Comparison of ENCODE assay signal across 27 mouse cellular contexts in the genomic region with DNA sequence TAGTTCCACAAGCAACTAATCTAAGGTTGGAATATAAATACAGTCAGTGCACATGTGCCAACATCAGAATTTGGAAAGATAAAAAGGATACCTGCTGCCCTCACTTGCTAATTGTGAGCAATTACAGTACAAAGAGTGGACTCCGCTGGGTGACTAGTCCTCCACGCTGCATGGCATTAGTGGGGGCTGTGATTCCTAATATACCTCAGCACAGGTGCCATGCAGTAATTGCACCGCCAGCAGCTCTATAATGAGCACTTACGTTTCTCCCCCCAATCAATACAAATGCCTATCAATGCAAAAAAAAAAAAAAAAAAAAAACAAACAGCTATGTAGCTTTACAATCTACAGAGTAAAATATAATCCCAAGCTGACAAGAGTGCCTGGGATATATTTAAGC.
"Had no signal": no experiment of that assay in that cellular context is flagged by ENCODE, and none has a peak within 500 bp of the region (broad histone marks: within the 10 kb centered on the region; RNA-seq: fewer than 3 reads in every experiment).

No protein-coding gene starts in this region.

- H3K4me1 ChIP-seq: heart, embryonic 10.5 days; heart, embryonic 12.5 days; hindbrain, embryonic 10.5 days; hindbrain, embryonic 12.5 days; kidney, embryonic 15.5 days; limb, embryonic 13.5 days; limb, embryonic 15.5 days; liver, embryonic 12.5 days had no signal

- H3K9me3 ChIP-seq: heart, embryonic 10.5 days; heart, embryonic 12.5 days; hindbrain, embryonic 10.5 days; hindbrain, embryonic 12.5 days; kidney, embryonic 15.5 days; limb, embryonic 13.5 days; limb, embryonic 15.5 days; liver, embryonic 12.5 days had no signal

- H3K36me3 ChIP-seq: heart, embryonic 10.5 days; heart, embryonic 12.5 days; hindbrain, embryonic 10.5 days; hindbrain, embryonic 12.5 days; kidney, embryonic 15.5 days; limb, embryonic 13.5 days; limb, embryonic 15.5 days; liver, embryonic 12.5 days had no signal

- H3K27me3 ChIP-seq: heart, embryonic 12.5 days; hindbrain, embryonic 12.5 days; kidney, embryonic 15.5 days; limb, embryonic 13.5 days; limb, embryonic 15.5 days; liver, embryonic 12.5 days had no signal

- H3K27ac ChIP-seq: gastrocnemius, adult 2 months; heart, embryonic 10.5 days; hindbrain, embryonic 10.5 days; hindbrain, embryonic 12.5 days; hindbrain, embryonic 14.5 days; kidney, embryonic 15.5 days; kidney, postnatal 0 days; limb, embryonic 13.5 days; limb, embryonic 15.5 days; liver, embryonic 12.5 days; liver, embryonic 14.5 days had no signal

- H3K9ac ChIP-seq: heart, embryonic 12.5 days; hindbrain, embryonic 12.5 days; hindbrain, embryonic 14.5 days; kidney, embryonic 15.5 days; limb, embryonic 13.5 days; limb, embryonic 15.5 days; liver, embryonic 12.5 days; liver, embryonic 14.5 days had no signal

- H3K4me3 ChIP-seq: gastrocnemius, adult 2 months; heart, embryonic 10.5 days; heart, embryonic 12.5 days; hindbrain, embryonic 10.5 days; hindbrain, embryonic 12.5 days; kidney, embryonic 15.5 days; limb, embryonic 13.5 days; limb, embryonic 15.5 days; liver, embryonic 12.5 days had no signal

- H3K4me2 ChIP-seq: heart, embryonic 12.5 days; hindbrain, embryonic 12.5 days; hindbrain, embryonic 14.5 days; kidney, embryonic 15.5 days; limb, embryonic 13.5 days; limb, embryonic 15.5 days; liver, embryonic 12.5 days had no signal

- DNase-seq: gastrocnemius, adult 2 months; gastrocnemius, postnatal 10 days; gastrocnemius, postnatal 25 days; heart, adult 18-20 months; heart, postnatal 10 days; heart, postnatal 4 days; kidney, adult 11 months; kidney, adult 2 months; kidney, adult 9 months; kidney, postnatal 14 days; kidney, postnatal 36 days; layer of hippocampus, adult 9-11 months; layer of hippocampus, postnatal 36 days; left cerebral cortex, postnatal 4 days had no signal

- ATAC-seq: hindbrain, embryonic 16.5 days; intestine, embryonic 16.5 days; liver, embryonic 12.5 days had no signal
